Mouse (Mus musculus) intestine, postnatal 0 days (tissue): ENCODE results near the gene Pip5k1b. TPM values are rescaled to one million over a fixed set of nuclear protein-coding genes. Genes with fewer than 3 reads are reported as not detected.

ENCODE experiments used
- ATAC-seq: fragments of 200-750 bp; cut with Nextera tagmentation; 2 replicates; pipeline ENCODE4 v1.8.0; 2017; ENCODE audit warnings: mild to moderate bottlenecking, moderate TSS enrichment, moderate library complexity
- H3K27ac ChIP-seq: fragments of 300-500 bp; sonication (generic); 2 replicates; pipeline ENCODE4 v1.5.1; 2014; ENCODE audit warnings: mild to moderate bottlenecking, low read depth, low read length, moderate library complexity
- H3K27me3 ChIP-seq: fragments of 300-500 bp; sonication (generic); replicated peaks from 2 replicates; pipeline ENCODE4 v1.6.1; 2014; ENCODE audit warnings: low read length, mixed read lengths; ENCODE audit not compliant: control insufficient read depth, insufficient read depth
- H3K36me3 ChIP-seq: fragments of 300-500 bp; sonication (generic); 2 replicates; pipeline ENCODE4 v1.6.1; 2014; ENCODE audit warnings: mild to moderate bottlenecking, moderate library complexity; ENCODE audit not compliant: control insufficient read depth, insufficient read depth
- H3K4me1 ChIP-seq: fragments of 300-500 bp; sonication (generic); replicated peaks from 2 replicates; pipeline ENCODE4 v1.6.1; 2014; ENCODE audit warnings: antibody characterized with exemption, low read length, mixed read lengths; ENCODE audit not compliant: control insufficient read depth, insufficient read depth
- H3K4me2 ChIP-seq: fragments of 300-500 bp; sonication (generic); replicated peaks from 2 replicates; pipeline ENCODE4 v1.6.1; 2014; ENCODE audit warnings: low read depth, mild to moderate bottlenecking, moderate library complexity
- H3K4me3 ChIP-seq: fragments of 300-500 bp; sonication (generic); 2 replicates; pipeline ENCODE4 v1.5.1; 2014; ENCODE audit warnings: low read depth, low read length
- H3K9ac ChIP-seq: fragments of 300-500 bp; sonication (generic); 2 replicates; pipeline ENCODE4 v1.6.1; 2014; ENCODE audit warnings: mild to moderate bottlenecking, low read depth, low read length
- H3K9me3 ChIP-seq: fragments of 300-500 bp; sonication (generic); 2 replicates; pipeline ENCODE4 v1.6.1; 2016; ENCODE audit warnings: mixed run types; ENCODE audit not compliant: control insufficient read depth
- CTCF ChIP-seq: sonication (generic); IDR thresholded peaks from 2 replicates; pipeline ENCODE4 v1.5.1; 2016; ENCODE audit warnings: low read depth, mild to moderate bottlenecking, control low read depth, antibody characterized with exemption, moderate library complexity
- WGBS: fragments of 180-500 bp; shearing (Covaris S2); extraction: QIAGEN DNeasy Blood & Tissue Kit; methylation state at CpG from one replicate; pipeline ENCODE4 v1.1.7; 2014; 5-methylcytosine and 5-hydroxymethylcytosine counted together
- polyA plus RNA-seq: library from polyadenylated mRNA; unstranded; fragments of >200 nt; fragmentation: Nextera tagmentation; extraction: Ambion mirVana; gene quantifications from 2 replicates; pipeline ENCODE4 v1.2.1, GENCODE M21; 2015

Gene Pip5k1b
- polyA plus RNA-seq, 1 experiment from 2014 or later, result 29.4 TPM

DNA sequence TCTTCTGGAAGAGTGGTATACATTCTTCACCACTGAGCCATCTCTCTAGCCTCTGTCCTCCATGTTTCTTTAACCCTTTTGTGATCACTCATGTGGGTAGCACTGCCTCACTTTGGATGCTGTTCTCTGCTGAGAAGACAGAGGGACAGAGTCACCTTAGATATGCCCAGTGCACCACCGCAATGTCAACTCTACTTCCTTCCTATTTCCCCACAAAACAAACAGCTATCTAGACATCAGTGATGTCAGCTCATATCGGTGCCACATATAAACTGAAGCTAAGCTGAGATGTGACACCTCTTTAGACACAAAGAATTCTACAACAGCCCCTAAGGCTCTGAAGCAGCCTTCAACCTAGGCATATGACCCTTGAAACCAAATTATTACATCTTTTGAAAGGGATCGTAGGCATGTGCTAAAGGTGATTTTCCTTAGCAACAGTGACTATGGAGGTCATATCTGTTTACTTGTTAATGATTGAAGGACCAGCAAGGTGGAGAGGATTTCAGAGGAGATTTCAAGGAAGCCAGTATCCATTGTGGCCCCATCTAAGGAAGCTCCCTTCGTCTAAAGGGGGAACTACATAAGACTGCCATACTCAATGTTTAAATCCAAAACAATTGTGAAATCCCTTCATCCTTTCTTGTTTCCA is 26.6 kb downstream of the Pip5k1b start:
- Histone ChIP-seq H3K9ac (no peak overlapping the region), H3K9me3 (no peaks in the 10 kb centered on the region), H3K27me3 (no peaks in the 10 kb centered on the region), H3K4me3 (no peak overlapping the region), H3K27ac (peak overlapping the region; percentile 83), H3K4me1 (0 out of 2 replicates have a peak, but pooled peaks cover 5% of the 10 kb centered on the region), H3K4me2 (peak overlapping the region; percentile 22; the same call in 1 of the 2 replicates), H3K36me3 (no peaks in the 10 kb centered on the region)
- 34% methylated on average over 4 of the region's 4 CpGs for WGBS
- peak; percentile 82 for ATAC-seq
- TF ChIP-seq CTCF, result peak; percentile 27

DNA sequence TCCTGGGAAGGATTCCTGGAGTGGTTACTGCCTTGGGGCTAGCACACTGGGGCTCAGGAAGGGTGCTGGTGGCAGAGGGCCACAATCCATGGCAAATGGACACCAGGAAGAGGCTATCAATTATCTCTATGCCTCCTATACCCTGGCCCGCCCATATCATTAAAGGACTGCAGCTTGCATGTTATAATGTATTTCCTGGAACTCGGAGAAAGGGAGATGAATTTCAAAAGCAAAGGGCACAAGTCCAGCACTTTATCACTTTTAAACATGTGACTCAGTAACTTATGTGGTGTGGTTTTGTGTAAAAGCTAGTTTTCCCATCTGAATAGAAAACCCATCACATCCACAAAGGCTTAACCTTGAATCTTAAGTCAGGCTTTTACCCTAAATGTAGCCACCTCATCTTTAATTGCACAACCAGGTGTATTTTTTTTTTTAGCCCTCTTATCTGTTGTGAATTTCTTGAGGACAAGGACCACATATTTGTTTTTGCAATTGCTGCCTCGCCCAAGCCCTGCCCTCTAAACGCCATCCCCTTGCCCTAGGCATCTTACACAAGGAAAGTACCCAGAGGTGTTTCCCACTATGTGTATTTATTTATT is 27.4 kb downstream of the Pip5k1b start:
- WGBS, result 36% methylated on average over 4 of the region's 4 CpGs

DNA sequence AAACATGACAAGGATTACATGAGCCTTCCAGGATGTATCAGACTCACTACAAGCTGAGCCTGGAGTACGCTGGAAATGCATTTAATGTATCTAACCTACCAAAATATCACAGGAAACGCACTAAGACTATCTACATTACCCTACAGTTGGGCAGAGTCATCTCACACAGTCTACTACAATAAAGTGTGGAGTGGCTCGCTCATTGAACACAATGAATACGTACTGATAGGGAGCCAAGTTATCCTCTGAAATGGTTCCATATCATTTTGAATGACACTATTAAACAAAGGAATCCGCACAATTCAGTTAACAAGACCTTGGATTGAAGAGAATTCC is 28.1 kb downstream of the Pip5k1b start:
- H3K9ac ChIP-seq, result no peak overlapping the region
- 59% methylated on average over 5 of the region's 5 CpGs for WGBS

More for the DNA sequence above, 27.4 kb downstream of the Pip5k1b start:
- no peaks in the 10 kb centered on the region for H3K36me3 ChIP-seq
- H3K4me3 ChIP-seq, result no peak overlapping the region
- peak overlapping the region; percentile 83 for H3K27ac ChIP-seq
- no peaks in the 10 kb centered on the region for H3K9me3 ChIP-seq
- H3K27me3 ChIP-seq, result no peaks in the 10 kb centered on the region
- no peak overlapping the region for H3K9ac ChIP-seq
- H3K4me2 ChIP-seq, result peak overlapping the region; percentile 25
- ATAC-seq, result peak; percentile 67
- TF ChIP-seq CTCF, result no peak
- H3K4me1 ChIP-seq, result 0 out of 2 replicates have a peak, but pooled peaks cover 9% of the 10 kb centered on the region

DNA sequence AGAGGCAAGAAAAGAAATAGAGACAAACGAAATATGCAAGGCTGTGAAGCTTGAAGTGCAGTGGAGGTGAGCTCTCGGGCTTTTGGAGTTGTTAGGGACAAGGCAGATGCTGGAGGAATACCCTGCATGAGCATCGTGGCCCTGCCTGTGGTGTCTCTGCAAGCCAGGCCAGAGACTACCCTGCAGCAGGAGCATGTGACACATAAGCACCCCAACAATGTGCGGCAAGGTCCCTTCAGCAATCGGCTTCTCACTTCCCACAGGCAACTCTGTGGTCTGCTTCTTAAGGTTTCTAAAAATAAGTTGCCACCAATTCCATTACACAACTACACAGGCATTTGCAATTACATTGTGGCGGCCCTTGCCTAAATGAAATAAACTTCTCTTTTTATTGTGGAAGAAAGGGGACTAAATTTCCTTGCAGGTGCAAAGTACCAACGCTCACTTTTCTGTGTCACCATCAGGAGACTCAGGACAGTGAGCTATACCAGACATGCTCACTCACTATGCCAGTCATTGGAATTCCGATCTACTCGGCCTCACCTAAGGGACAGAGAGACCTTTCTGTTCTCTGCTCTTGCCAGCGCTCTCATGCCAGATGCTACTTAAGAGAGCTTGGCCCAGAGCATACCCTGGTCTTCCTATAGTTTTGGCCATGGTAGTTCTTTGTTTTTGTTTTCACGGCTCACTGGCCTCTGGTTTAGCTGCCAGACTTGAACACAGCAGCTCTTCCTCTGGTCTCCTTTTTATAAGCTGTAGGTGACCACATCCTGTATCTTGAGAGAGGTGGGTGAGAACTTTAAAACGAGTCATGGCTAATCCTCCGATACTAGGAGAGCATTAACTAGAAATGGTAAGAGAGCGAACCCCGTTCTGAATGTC is 28.7 kb downstream of the Pip5k1b start:
- ATAC-seq, result no peak
- Histone ChIP-seq H3K4me1 (0 out of 2 replicates have a peak, but pooled peaks cover 9% of the 10 kb centered on the region), H3K27ac (peak overlapping the region; percentile 83), H3K9ac (no peak overlapping the region), H3K9me3 (no peaks in the 10 kb centered on the region), H3K36me3 (no peaks in the 10 kb centered on the region), H3K27me3 (no peaks in the 10 kb centered on the region), H3K4me3 (no peak overlapping the region), H3K4me2 (0 out of 2 replicates have a peak overlapping the region, but pooled peaks have one; percentile 13)
- WGBS, result 62% methylated on average over 15 of the region's 15 CpGs
- TF ChIP-seq CTCF, result no peak

More for the DNA sequence above, 28.1 kb downstream of the Pip5k1b start:
- H3K4me2 ChIP-seq, result peak overlapping the region; percentile 25; the same call in 1 of the 2 replicates
- TF ChIP-seq CTCF, result no peak
- no peaks in the 10 kb centered on the region for H3K36me3 ChIP-seq
- 0 out of 2 replicates have a peak, but pooled peaks cover 9% of the 10 kb centered on the region for H3K4me1 ChIP-seq
- H3K27ac ChIP-seq, result peak overlapping the region; percentile 83
- no peaks in the 10 kb centered on the region for H3K9me3 ChIP-seq
- no peaks in the 10 kb centered on the region for H3K27me3 ChIP-seq
- H3K4me3 ChIP-seq, result no peak overlapping the region
- ATAC-seq, result no peak

DNA sequence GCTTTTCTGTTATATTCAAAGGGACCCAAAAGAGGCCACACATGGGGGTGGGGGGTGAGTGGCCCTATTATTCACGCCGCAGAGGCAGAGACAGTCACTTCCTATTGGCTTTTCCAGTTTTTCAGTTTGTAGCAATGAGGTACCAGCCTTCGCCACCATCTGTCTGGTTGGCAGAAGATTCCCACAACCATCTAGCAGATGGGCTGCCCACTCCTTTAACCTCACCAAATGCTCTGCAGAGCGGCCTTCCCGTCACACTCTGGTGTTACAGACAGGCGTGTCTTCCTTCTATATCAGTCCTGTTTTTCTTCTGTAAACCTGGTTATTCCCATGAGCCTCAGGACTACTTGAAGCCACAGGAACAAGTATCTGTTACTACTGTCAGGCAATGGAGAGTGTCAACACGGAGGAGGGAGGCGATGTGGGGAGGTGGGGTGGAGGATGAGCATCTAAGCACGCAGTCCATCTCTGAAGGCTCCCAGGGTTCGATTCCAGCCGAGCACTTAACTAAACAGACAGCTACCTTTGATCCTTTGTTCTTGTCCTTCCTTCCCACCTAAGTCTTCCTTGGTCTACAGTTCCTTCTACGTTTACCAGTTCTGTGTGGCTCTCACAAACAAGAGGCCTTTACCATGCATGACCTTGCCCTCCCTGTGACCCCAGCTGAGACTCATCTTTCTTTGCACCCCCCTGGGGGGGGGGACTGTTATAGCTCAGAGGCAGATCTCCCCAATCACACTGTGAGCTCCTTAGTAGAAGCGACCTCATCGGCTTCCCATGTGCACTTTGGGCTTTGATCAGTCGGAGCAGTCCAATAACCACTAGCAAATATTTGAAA is 32.0 kb downstream of the Pip5k1b start:
- Histone ChIP-seq H3K4me3 (no peak overlapping the region), H3K36me3 (no peaks in the 10 kb centered on the region), H3K9me3 (no peaks in the 10 kb centered on the region), H3K4me1 (peaks cover 21% of the 10 kb centered on the region), H3K9ac (no peak overlapping the region), H3K4me2 (no peak overlapping the region), H3K27ac (peak overlapping the region; percentile 4; the same call in 1 of the 2 replicates), H3K27me3 (no peaks in the 10 kb centered on the region)
- TF ChIP-seq CTCF, result no peak
- ATAC-seq, result no peak
- 54% methylated on average over 15 of the region's 15 CpGs for WGBS
